Mouse (Mus musculus): Measurements from ENCODE around the gene Slc13a3. TPM values are rescaled to one million over a fixed set of nuclear protein-coding genes. Genes with fewer than 3 reads are reported as not detected.

Gene Slc13a3
- total RNA-seq, 4 experiments from 2014 or later: 0.09 to 0.69 (median 0.20) TPM

- no peak for DNase-seq (ENCODE audit: low spot score)
These were observed 105.9 kb downstream of the Slc13a3 start for GRCm38 (mm10) chr2:165367047-165367520.

GRCm38 (mm10) chr2:165364334-165365091 is 108.5 kb downstream of the Slc13a3 start:
- no peak for DNase-seq (ENCODE audit: low spot score)

GRCm38 (mm10) chr2:165363282-165363681 is 109.7 kb downstream of the Slc13a3 start:
- DNase-seq (ENCODE audit: low spot score): no peak

GRCm38 (mm10) chr2:165360861-165361260 is 112.2 kb downstream of the Slc13a3 start:
- peak; percentile 45 for DNase-seq (ENCODE audit: low spot score)

Other genes with a start within 250 kb of the Slc13a3 start
- gene Cdh22, start 238.4 kb downstream of the Slc13a3 start, total RNA-seq (2022): 1 to 10 TPM in 2 of 4 experiments, under 1 TPM in 2; 0.75 to 2.2 (median 0.99) TPM
- gene Slc35c2, start 185.4 kb downstream of the Slc13a3 start, total RNA-seq (2022): 10 to 100 TPM; 17.9 to 22.1 (median 19.5) TPM
- gene Elmo2, start 146.8 kb downstream of the Slc13a3 start, total RNA-seq (2022): 10 to 100 TPM; 13.7 to 16.4 (median 13.8) TPM
- not detected for gene Zfp663, start 104.5 kb downstream of the Slc13a3 start, total RNA-seq (2022)
- gene Zfp334, start 85.0 kb downstream of the Slc13a3 start, total RNA-seq (2022): 1 to 10 TPM; 2.2 to 2.6 (median 2.6) TPM
- not detected for gene Ocstamp, start 72.8 kb downstream of the Slc13a3 start, total RNA-seq (2022)
- 10 to 100 TPM in 2 of 4 experiments, 1 to 10 TPM in 2; 8.3 to 12.4 (median 9.4) TPM for gene Trp53rka, start 20.1 kb upstream of the Slc13a3 start, total RNA-seq (2022)
- gene Slc2a10, start 30.6 kb upstream of the Slc13a3 start, total RNA-seq (2022): 1 to 10 TPM; 6.2 to 8.2 (median 7.7) TPM
- 1 to 10 TPM in 3 of 4 experiments, under 1 TPM in 1; 0.65 to 1.2 (median 1.1) TPM for gene Eya2, start 121.8 kb upstream of the Slc13a3 start, total RNA-seq (2022)